Mouse (Mus musculus): Measurements from ENCODE around the gene Acsbg1. TPM values are rescaled to one million over a fixed set of nuclear protein-coding genes. Genes with fewer than 3 reads are reported as not detected.

The Acsbg1 gene
- polyA plus RNA-seq, 1 experiment from 2014 or later: 7.4 TPM

Small RNA genes within 50 kb of the gene (microRNA-seq; reads per million reads assigned to microRNA genes)
- not detected for gene Mir5710

Other genes with a start within 250 kb of the Acsbg1 start
- gene Dmxl2, start 160.2 kb downstream of the Acsbg1 start, polyA plus RNA-seq (2016; fragmentation: Nextera tagmentation; extraction: Ambion mirVana): 8.6 and 9.0 TPM in 2 replicates
- not detected in 2 replicates for gene Sh2d7, start 122.9 kb downstream of the Acsbg1 start, polyA plus RNA-seq (2016; fragmentation: Nextera tagmentation; extraction: Ambion mirVana)
- gene Cib2, start 101.7 kb downstream of the Acsbg1 start, polyA plus RNA-seq (2016; fragmentation: Nextera tagmentation; extraction: Ambion mirVana): 9.9 and 12.7 TPM in 2 replicates
- 113 and 124 TPM in 2 replicates for gene Idh3a, start 75.5 kb downstream of the Acsbg1 start, polyA plus RNA-seq (2016; fragmentation: Nextera tagmentation; extraction: Ambion mirVana)
- 3.1 and 3.2 TPM in 2 replicates for gene Dnaja4, start 37.0 kb upstream of the Acsbg1 start, polyA plus RNA-seq (2016; fragmentation: Nextera tagmentation; extraction: Ambion mirVana)
- gene Wdr61, start 72.6 kb upstream of the Acsbg1 start, polyA plus RNA-seq (2016; fragmentation: Nextera tagmentation; extraction: Ambion mirVana): 168 and 188 TPM in 2 replicates
- 1,146 and 1,287 TPM in 2 replicates for gene Crabp1, start 102.9 kb upstream of the Acsbg1 start, polyA plus RNA-seq (2016; fragmentation: Nextera tagmentation; extraction: Ambion mirVana)
- gene Ireb2, start 201.9 kb upstream of the Acsbg1 start, polyA plus RNA-seq (2016; fragmentation: Nextera tagmentation; extraction: Ambion mirVana): 42.1 and 45.2 TPM in 2 replicates